Mouse (Mus musculus): ENCODE results near the gene Nacc2.
A peak's percentile ranks its signal among the peaks of the same experiment; 100 is the strongest.

Gene Nacc2

GRCm38 (mm10) chr2:26048816-26049215 is 74.2 kb downstream of the Nacc2 start:
- DNase-seq, result no peak

DNA sequence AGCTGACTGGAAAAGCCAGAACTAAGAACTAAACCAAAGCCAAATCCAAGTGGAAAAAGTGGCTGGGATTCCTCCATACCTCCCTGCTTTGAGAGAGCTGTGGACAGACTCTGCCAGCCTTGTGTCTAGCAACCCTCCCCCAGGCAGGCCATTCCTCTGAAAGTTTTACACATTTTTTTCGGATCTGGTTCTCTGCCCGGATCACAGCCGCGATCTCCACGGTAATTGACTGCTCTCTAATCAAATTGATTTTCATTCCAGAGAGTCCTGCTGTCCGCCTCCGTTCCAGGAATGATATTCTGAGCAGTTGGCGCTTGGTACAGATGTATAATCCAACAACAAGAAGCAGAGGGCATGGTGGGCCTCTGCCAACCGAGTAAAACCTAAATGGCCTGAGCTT is 78.8 kb downstream of the Nacc2 start:
- no peak for DNase-seq

DNA sequence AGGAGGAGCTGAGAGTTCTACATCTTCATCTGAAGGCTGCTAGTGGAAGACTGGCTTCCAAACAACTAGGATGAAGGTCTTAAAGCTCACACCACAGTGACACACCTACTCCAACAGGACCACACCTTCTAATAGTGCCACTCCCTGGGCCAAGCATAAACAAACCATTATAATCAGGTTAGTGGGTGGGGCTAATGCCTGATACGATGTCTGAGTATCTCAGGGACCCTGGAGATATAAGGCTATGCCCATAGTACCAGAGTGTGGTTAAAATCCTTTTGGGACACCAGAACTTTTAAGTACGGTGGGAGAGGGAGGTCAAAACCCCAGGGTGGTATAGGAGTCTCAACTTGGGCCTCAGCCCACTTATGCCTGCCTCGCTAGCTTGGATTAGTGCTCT is 80.4 kb downstream of the Nacc2 start:
- no peak for DNase-seq

GRCm38 (mm10) chr2:26041163-26041810 is 81.7 kb downstream of the Nacc2 start:
- no peak for DNase-seq

- peak; percentile 68 for DNase-seq
Observed at GRCm38 (mm10) chr2:26039951-26040350, 83.1 kb downstream of the Nacc2 start.

- no peak for DNase-seq
Observed at GRCm38 (mm10) chr2:26037386-26037785, 85.6 kb downstream of the Nacc2 start.

DNA sequence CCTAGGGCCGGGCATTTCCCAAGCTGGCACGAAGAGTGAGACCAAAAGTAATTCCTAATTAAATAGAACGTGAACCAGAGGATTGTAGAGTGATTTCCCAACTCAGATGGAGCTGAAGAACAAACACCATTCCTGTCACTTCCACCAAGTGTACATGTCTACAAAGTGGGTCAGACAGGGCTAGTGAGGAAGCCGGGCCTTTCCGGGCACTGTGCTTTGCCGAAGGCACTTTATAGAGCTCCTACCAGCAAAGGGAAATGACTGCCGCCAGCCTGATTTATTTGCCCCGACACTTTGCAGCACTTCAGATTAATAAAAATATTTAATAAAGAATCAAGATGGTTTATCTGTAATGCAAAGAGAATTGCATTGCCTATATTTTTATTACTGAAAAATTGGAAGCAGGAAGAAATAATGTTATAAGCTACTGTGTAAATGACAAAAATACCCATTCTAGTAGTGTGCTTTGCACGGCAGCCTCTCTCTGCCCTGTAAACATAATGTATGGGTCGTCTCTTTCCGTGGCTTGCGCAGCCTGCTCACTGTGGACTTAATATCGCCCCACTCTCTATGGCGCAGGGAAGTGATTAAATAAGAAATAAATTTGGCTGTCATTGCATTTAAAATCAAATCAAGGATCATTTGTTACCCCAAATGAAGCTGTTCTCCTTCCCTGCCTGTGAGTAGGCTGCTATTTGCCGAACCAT is 88.5 kb downstream of the Nacc2 start:
- no peak for DNase-seq

DNA sequence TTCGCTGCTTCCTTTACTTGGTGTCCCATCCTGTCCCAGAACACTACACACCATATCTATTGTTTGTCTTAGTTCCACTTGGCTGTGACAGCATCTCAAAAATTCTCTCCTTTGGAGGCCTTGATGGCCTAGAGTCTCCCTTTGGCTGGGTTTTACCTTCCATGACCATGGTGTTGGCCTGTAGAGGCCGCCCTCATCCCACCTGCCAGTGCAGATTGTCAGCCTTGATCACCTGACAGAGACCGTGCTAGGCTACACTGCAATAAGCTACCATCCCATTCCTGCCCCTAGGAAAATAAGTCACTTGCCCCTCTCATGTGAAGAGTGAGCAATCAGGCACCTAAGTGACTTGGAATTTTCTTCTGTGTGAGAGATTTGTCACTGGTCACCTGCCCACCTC is 92.7 kb downstream of the Nacc2 start:
- DNase-seq, result no peak

GRCm38 (mm10) chr2:26024138-26025075 is 98.6 kb downstream of the Nacc2 start:
- DNase-seq, result peak; percentile 59

GRCm38 (mm10) chr2:26022626-26023025 is 100.4 kb downstream of the Nacc2 start:
- DNase-seq, result peak; percentile 33

- DNase-seq, result no peak
Observed at GRCm38 (mm10) chr2:26022258-26022565, 100.8 kb downstream of the Nacc2 start.

DNA sequence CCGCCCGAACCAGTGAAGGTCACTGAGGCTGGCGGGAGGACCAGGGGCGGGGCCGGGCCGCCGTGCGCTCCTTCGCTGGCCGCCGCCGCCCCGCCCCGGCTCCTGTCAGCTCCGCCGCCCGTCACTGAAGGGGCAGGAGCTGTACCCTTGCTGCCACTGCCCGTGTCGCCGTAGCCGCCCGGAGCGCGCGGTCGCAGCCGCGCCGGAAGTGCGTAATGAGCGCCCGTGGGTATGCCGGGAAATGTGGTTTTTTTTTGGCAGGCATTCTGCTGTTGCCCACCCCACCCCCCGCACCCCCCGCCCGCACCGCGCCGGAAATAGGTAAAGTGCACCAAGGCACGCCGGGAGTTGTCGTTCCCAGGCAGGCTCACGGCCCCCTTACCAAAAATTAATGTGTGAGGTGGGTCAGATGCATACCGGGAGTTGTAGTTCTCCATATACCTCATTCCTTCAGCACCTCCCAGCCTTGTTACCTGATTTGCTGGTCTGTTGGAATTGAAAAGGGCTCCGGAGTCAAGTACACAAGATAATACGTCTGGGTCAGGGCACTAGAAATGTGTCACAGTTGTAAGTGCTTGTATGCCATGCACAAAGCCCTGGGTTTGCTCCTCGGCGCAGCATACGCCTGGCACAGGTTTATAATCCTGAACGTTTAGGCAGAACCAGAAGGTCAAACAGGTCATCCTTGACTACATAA is 101.3 kb downstream of the Nacc2 start, which contains the start of gene Ubac1:
TSS of gene Ubac1 (minus strand) at position 187 of the 697 bp plus-strand sequence.
- peak; percentile 88 for DNase-seq

- peak; percentile 85 for DNase-seq
Observed at GRCm38 (mm10) chr2:26020714-26021560, 102.1 kb downstream of the Nacc2 start.

DNA sequence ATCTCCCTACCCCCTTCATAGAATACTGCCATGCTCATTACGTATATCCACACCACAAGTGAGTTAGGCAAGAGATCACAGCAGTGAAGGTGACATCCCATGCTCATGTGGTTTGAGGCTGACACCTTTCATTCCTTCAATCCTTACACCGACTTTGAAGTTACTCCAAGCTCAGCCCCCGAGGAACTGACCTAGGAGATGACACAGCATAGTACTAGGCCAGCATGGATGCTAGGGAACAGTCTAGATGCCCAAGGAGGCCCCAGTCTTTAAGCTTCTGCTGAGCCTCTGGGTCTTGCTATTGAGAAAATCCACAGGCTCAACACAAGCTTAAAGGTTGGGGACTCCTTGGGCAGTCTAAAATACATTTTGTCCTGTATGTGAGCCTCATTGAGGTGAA is 103.1 kb downstream of the Nacc2 start:
- no peak for DNase-seq

GRCm38 (mm10) chr2:26017326-26017725 is 105.7 kb downstream of the Nacc2 start:
- DNase-seq, result no peak

DNA sequence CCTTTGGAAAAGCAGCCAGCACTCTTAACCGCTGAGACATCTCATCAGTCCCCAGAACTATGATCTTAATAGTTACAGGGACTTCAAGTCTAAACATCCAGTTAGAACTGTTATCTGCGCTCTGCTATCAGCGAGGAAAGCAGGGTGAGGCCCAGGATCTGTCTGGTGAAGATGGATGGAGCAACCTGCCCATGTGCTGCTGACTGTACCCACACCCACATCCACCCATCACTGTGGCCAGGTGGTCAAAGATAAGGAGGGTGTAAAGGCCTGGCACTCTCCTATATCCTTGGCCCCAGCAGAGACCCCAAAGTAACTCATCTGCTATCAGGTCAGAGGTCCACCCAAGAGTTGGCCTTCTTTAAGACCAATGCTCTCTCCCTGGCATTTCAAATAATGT is 109.3 kb downstream of the Nacc2 start:
- no peak for DNase-seq

- no peak for DNase-seq
Observed at GRCm38 (mm10) chr2:26011420-26011819, 111.6 kb downstream of the Nacc2 start.
